Mouse (Mus musculus) heart, adult 2 months (tissue): Measurements from ENCODE around the gene She.

ENCODE experiments used
- CTCF ChIP-seq: fragments of 200-600 bp; IDR thresholded peaks from 2 replicates; pipeline ENCODE4 v1.8.1; 2022; ENCODE audit warnings: antibody characterized with exemption, mild to moderate bottlenecking, moderate library complexity
- EP300 ChIP-seq: fragments of 200-500 bp; IDR thresholded peaks from 2 replicates; pipeline ENCODE4 v1.6.1; 2011; ENCODE audit warnings: low read depth, low read length, control low read depth; ENCODE audit not compliant: insufficient read depth
- POLR2A ChIP-seq: fragments of 200-500 bp; IDR thresholded peaks from 2 replicates; pipeline ENCODE4 v1.6.1; 2011; ENCODE audit warnings: mild to moderate bottlenecking, low read depth, low read length, control low read depth; ENCODE audit not compliant: insufficient read depth

DNA sequence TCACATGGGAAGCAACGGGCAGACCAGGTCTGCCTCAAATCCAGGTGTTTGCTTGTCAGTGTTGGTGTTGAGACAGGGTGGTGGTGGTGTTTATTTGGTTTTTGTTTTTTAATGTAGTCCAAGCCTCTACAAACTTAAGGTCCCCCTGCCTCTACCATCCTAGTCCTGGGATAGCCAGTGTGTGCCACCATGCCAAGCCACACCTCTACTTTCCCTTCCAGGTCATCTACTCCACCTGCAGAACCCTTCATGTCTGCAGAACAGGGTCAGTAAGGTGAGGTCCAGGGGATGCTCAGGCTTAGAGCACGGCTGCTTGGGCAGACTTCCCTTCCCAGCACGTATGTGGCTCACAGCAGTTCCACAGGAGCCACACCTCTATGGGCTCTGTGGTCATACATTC lies 29.2 kb downstream of the She start:
- TF ChIP-seq CTCF (no peak), POLR2A (no peak), EP300 (no peak)
